Mouse (Mus musculus): ENCODE results near the gene Tjp3.

GRCm38 (mm10) chr10:81322444-81322843 is 31.1 kb upstream of the Tjp3 start:
- TF ChIP-seq CTCF (IDR thresholded peaks at IDR 0.05; ENCODE audit: control insufficient read depth, insufficient read depth, low read length), result no peak
- TF ChIP-seq POLR2A (IDR thresholded peaks at IDR 0.05; ENCODE audit: borderline replicate concordance, control insufficient read depth, low read depth, low read length), result no peak

All from bone marrow, adult 2 months (tissue).